Mouse (Mus musculus) bone marrow, adult 2 months (tissue): ENCODE data around the gene Zfp146.

ENCODE experiments used
- CTCF ChIP-seq: fragments of 200-500 bp; IDR thresholded peaks from 2 replicates; pipeline ENCODE4 v1.5.1; 2011; ENCODE audit warnings: low read length, control low read depth; ENCODE audit not compliant: control insufficient read depth, insufficient read depth
- POLR2A ChIP-seq: fragments of 200-500 bp; IDR thresholded peaks from 2 replicates; pipeline ENCODE4 v1.6.1; 2011; ENCODE audit warnings: low read depth, mild to moderate bottlenecking, control low read depth, low read length, borderline replicate concordance; ENCODE audit not compliant: control insufficient read depth

GRCm38 (mm10) chr7:30155507-30155906 lies 14.0 kb downstream of the Zfp146 start:
- TF ChIP-seq CTCF (no peak), POLR2A (no peak)
